Mouse (Mus musculus) T-cell, adult 66 days (primary cell): ENCODE results near the gene Atp1a3. TPM values are rescaled to one million over a fixed set of nuclear protein-coding genes. Genes with fewer than 3 reads are reported as not detected.

Source experiments
- total RNA-seq, 2 experiments: library from RNA; stranded (reverse); gene quantifications; 3 replicates in 1 of 2; 4 replicates in 1 of 2; pipeline ENCODE4 v1.2.4; 2023

Gene Atp1a3
- total RNA-seq = 10 to 100 TPM in 1 of 2 experiments, 1 to 10 TPM in 1; 8.9 to 10.2 TPM

GRCm38 (mm10) chr7:25005421-25006065, at the start of gene Atp1a3:
Atp1a3 (minus strand) TSS chr7:25005958.

GRCm38 (mm10) chr7:24971972-24972893, 33.5 kb downstream of the Atp1a3 start, which contains the start of gene Rabac1:
Rabac1 (minus strand) TSS chr7:24972754.

GRCm38 (mm10) chr7:24944257-24944950, 61.4 kb downstream of the Atp1a3 start, which contains the start of gene Gm4881:
Gm4881 (minus strand) TSS chr7:24944494.

Other genes starting within 250 kb of the Atp1a3 start
- gene Cd177, start 245.6 kb downstream of the Atp1a3 start, total RNA-seq = under 1 TPM; 0.33 to 0.38 TPM
- not detected for gene Ceacam10, start 228.8 kb downstream of the Atp1a3 start, total RNA-seq
- gene Gm9844, start 143.7 kb downstream of the Atp1a3 start, total RNA-seq = 1 to 10 TPM in 1 of 2 experiments, not detected in 1; 2.2 TPM
- not detected for gene Lypd4, start 136.0 kb downstream of the Atp1a3 start, total RNA-seq
- not detected for gene Dmrtc2, start 135.9 kb downstream of the Atp1a3 start, total RNA-seq
- 1,000 to 10,000 TPM; 3,039 to 3,325 TPM for gene Rps19, start 121.6 kb downstream of the Atp1a3 start, total RNA-seq
- gene Cd79a, start 108.6 kb downstream of the Atp1a3 start, total RNA-seq = 1 to 10 TPM; 3.5 to 5.8 TPM
- gene Arhgef1, start 103.0 kb downstream of the Atp1a3 start, total RNA-seq = 1,000 to 10,000 TPM; 1,621 to 1,684 TPM
- not detected for gene Gm4881, start 61.5 kb downstream of the Atp1a3 start, total RNA-seq
- gene Rabac1, start 33.2 kb downstream of the Atp1a3 start, total RNA-seq = 100 to 1,000 TPM; 301 to 308 TPM
- 1 to 10 TPM; 6.6 to 8.5 TPM for gene Grik5, start 66.4 kb upstream of the Atp1a3 start, total RNA-seq
- 10 to 100 TPM; 23.1 to 24.2 TPM for gene Zfp574, start 66.6 kb upstream of the Atp1a3 start, total RNA-seq
- 10 to 100 TPM; 21.2 to 24.0 TPM for gene Pou2f2, start 173.8 kb upstream of the Atp1a3 start, total RNA-seq
- 10 to 100 TPM; 84.8 to 98.4 TPM for gene Dedd2, start 214.7 kb upstream of the Atp1a3 start, total RNA-seq
- gene Zfp526, start 215.5 kb upstream of the Atp1a3 start, total RNA-seq = 10 to 100 TPM; 21.4 to 23.0 TPM
- 10 to 100 TPM; 89.3 to 97.2 TPM for gene Gsk3a, start 231.9 kb upstream of the Atp1a3 start, total RNA-seq
- gene Erf, start 244.8 kb upstream of the Atp1a3 start, total RNA-seq = 10 to 100 TPM; 31.8 to 35.1 TPM